Mouse (Mus musculus) stomach, postnatal 0 days (tissue): ENCODE measurements around the gene Wdr27. TPM values are rescaled to one million over a fixed set of nuclear protein-coding genes. Genes with fewer than 3 reads are reported as not detected.
"Not testable (repeated sequence)": the region's sequence is repeated elsewhere in the genome, so short reads cannot be mapped to it uniquely, and the experiment has no call there.

Experiments used
- ATAC-seq: fragments of 200-750 bp; cut with Nextera tagmentation; 2 replicates; pipeline ENCODE4 v1.8.0; 2017; ENCODE audit not compliant: low FRiP score, low TSS enrichment
- DNase-seq: peaks from one replicate; pipeline ENCODE4 v3.0.0-alpha.2; 2016; ENCODE audit warnings: low spot score
- H3K27ac ChIP-seq: fragments of 300-500 bp; sonication (generic); replicated peaks from 2 replicates; pipeline ENCODE4 v1.5.1; 2014; ENCODE audit warnings: mild to moderate bottlenecking, control low read depth
- H3K27me3 ChIP-seq: fragments of 300-500 bp; sonication (generic); 2 replicates; pipeline ENCODE4 v1.6.1; 2014; ENCODE audit warnings: low read length; ENCODE audit not compliant: control insufficient read depth, insufficient read depth
- H3K36me3 ChIP-seq: fragments of 300-500 bp; sonication (generic); 2 replicates; pipeline ENCODE4 v1.6.1; 2014; ENCODE audit warnings: low read length, mixed read lengths; ENCODE audit not compliant: control insufficient read depth, insufficient read depth
- H3K4me1 ChIP-seq: fragments of 300-500 bp; sonication (generic); replicated peaks from 2 replicates; pipeline ENCODE4 v1.6.1; 2014; ENCODE audit warnings: antibody characterized with exemption; ENCODE audit not compliant: control insufficient read depth, insufficient read depth
- H3K4me2 ChIP-seq: fragments of 300-500 bp; sonication (generic); replicated peaks from 2 replicates; pipeline ENCODE4 v1.6.1; 2014; ENCODE audit warnings: low read depth, mild to moderate bottlenecking, control low read depth, moderate library complexity
- H3K4me3 ChIP-seq: fragments of 300-500 bp; sonication (generic); 2 replicates; pipeline ENCODE4 v1.5.1; 2014; ENCODE audit warnings: low read depth, low read length, control low read depth
- H3K9ac ChIP-seq: fragments of 300-500 bp; sonication (generic); 2 replicates; pipeline ENCODE4 v1.6.1; 2014; ENCODE audit warnings: mild to moderate bottlenecking, low read length, control low read depth, mixed read lengths
- H3K9me3 ChIP-seq: fragments of 300-500 bp; sonication (generic); 2 replicates; pipeline ENCODE4 v1.6.1; 2016; ENCODE audit warnings: low read length; ENCODE audit not compliant: control insufficient read depth
- CTCF ChIP-seq: IDR thresholded peaks from 2 replicates; pipeline ENCODE4 v1.5.1; 2016; ENCODE audit warnings: antibody characterized with exemption, low read depth, mild to moderate bottlenecking, moderate library complexity
- EP300 ChIP-seq: optimal IDR thresholded peaks from 2 replicates; pipeline ENCODE3; 2016; ENCODE audit warnings: antibody characterized with exemption
- WGBS: fragments of 180-500 bp; shearing (Covaris S2); extraction: QIAGEN DNeasy Blood & Tissue Kit; methylation state at CpG from one replicate; pipeline ENCODE4 v1.1.7; 2014; 5-methylcytosine and 5-hydroxymethylcytosine counted together
- polyA plus RNA-seq: library from polyadenylated mRNA; unstranded; fragments of >200 nt; fragmentation: Nextera tagmentation; extraction: Ambion mirVana; gene quantifications from 2 replicates; pipeline ENCODE4 v1.2.1, GENCODE M21; 2015

The Wdr27 gene
- polyA plus RNA-seq, 1 experiment from 2014 or later = 9.0 TPM

- no peaks in the 10 kb centered on the region for H3K4me1 ChIP-seq
- 32% methylated on average over 1 of the region's 1 CpGs for WGBS
- 0 out of 2 replicates have a peak overlapping the region, but pooled peaks have one; percentile 30 for H3K27ac ChIP-seq
- DNase-seq = no peak
- no peak overlapping the region for H3K4me2 ChIP-seq
- H3K9ac ChIP-seq = no peak overlapping the region
- no peaks in the 10 kb centered on the region for H3K36me3 ChIP-seq
- H3K4me3 ChIP-seq = no peak overlapping the region
- H3K9me3 ChIP-seq = no peaks in the 10 kb centered on the region
- ATAC-seq = no peak
- H3K27me3 ChIP-seq = no peaks in the 10 kb centered on the region
- no peak for TF ChIP-seq EP300
- no peak for TF ChIP-seq CTCF
Measured at GRCm38 (mm10) chr17:14906611-14907010, 36.3 kb downstream of the Wdr27 start.

GRCm38 (mm10) chr17:14904637-14905265 lies 38.2 kb downstream of the Wdr27 start:
- Histone ChIP-seq H3K27me3 (no peaks in the 10 kb centered on the region), H3K9me3 (no peaks in the 10 kb centered on the region), H3K4me3 (no peak overlapping the region), H3K4me2 (no peak overlapping the region), H3K9ac (no peak overlapping the region), H3K4me1 (no peaks in the 10 kb centered on the region), H3K36me3 (no peaks in the 10 kb centered on the region), H3K27ac (no peak overlapping the region)
- TF ChIP-seq EP300 (no peak), CTCF (peak; percentile 98)
- peak; percentile 64 for DNase-seq
- no peak for ATAC-seq
- 38% methylated on average over 7 of the region's 7 CpGs for WGBS

- Histone ChIP-seq H3K36me3 (no peaks in the 10 kb centered on the region), H3K27me3 (no peaks in the 10 kb centered on the region), H3K4me3 (no peak overlapping the region), H3K27ac (no peak overlapping the region), H3K4me2 (no peak overlapping the region), H3K4me1 (no peaks in the 10 kb centered on the region), H3K9ac (no peak overlapping the region), H3K9me3 (no peaks in the 10 kb centered on the region)
- WGBS = 86% methylated on average over 6 of the region's 6 CpGs
- TF ChIP-seq CTCF (no peak), EP300 (no peak)
- no peak for DNase-seq
- no peak for ATAC-seq
Measured at GRCm38 (mm10) chr17:14904206-14904605, 38.8 kb downstream of the Wdr27 start.

DNA sequence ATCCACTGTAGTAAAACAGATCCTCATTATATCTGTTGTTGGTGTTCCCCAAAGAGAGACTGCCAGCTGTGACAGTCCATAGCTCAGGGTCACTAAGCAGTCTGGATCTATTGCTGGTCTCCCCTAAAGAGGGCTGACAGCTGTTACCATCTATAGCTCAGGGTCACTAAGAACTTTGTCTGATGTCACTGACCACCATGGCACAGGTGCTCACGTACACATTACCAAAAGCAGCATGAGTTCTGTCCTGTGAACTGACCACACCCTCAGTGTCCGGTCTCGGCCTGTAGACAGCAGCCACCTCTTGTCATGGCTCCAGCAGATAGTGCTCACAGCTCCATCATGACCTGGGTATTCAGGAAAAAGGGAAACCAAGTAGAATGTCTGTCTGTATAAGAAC lies 39.7 kb downstream of the Wdr27 start:
- no peaks in the 10 kb centered on the region for H3K36me3 ChIP-seq
- no peak overlapping the region for H3K27ac ChIP-seq
- H3K9ac ChIP-seq = no peak overlapping the region
- no peaks in the 10 kb centered on the region for H3K9me3 ChIP-seq
- H3K4me1 ChIP-seq = no peaks in the 10 kb centered on the region
- H3K27me3 ChIP-seq = no peaks in the 10 kb centered on the region
- no peak overlapping the region for H3K4me3 ChIP-seq
- TF ChIP-seq EP300 (no peak), CTCF (no peak)
- ATAC-seq (no peak), DNase-seq (no peak)
- 76% methylated on average over 3 of the region's 3 CpGs for WGBS
- H3K4me2 ChIP-seq = no peak overlapping the region

DNA sequence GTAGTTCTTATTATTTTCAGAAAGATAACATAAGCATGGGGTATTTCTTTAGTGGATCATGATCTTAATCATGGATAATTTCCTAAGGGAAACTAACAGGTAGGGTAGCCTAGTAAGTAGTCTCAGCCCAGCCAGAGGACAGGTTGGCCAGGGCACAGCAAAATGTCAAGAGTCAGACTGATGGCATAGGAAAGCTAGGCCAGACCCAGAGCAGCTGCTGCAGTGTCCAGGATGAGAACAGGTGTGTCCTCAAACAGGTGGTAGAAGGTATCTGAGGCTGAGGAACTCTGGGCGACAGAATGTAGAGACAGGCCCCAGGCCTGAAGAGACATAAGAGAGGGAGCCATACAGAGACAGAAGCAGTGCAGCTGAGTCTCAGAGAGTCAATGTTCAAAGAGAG lies 44.0 kb downstream of the Wdr27 start:
- no peak for ATAC-seq
- H3K4me2 ChIP-seq = no peak overlapping the region

GRCm38 (mm10) chr17:14895058-14895457 lies 47.9 kb downstream of the Wdr27 start:
- not testable (repeated sequence) for H3K9me3 ChIP-seq, H3K27me3 ChIP-seq, H3K4me1 ChIP-seq, ATAC-seq, H3K4me2 ChIP-seq, H3K9ac ChIP-seq, H3K36me3 ChIP-seq, H3K27ac ChIP-seq, DNase-seq, H3K4me3 ChIP-seq
- peak; percentile 28 for TF ChIP-seq CTCF

More for the DNA sequence above, 44.0 kb downstream of the Wdr27 start:
- Histone ChIP-seq H3K9ac (no peak overlapping the region), H3K36me3 (no peaks in the 10 kb centered on the region), H3K4me1 (no peaks in the 10 kb centered on the region), H3K27ac (no peak overlapping the region), H3K27me3 (no peaks in the 10 kb centered on the region), H3K4me3 (no peak overlapping the region), H3K9me3 (no peaks in the 10 kb centered on the region)
- no peak for DNase-seq
- TF ChIP-seq EP300 = no peak
- 70% methylated on average over 1 of the region's 1 CpGs for WGBS
